Mouse (Mus musculus) ES-Bruce4 (cell line): ENCODE measurements around the gene Polr1c.

ENCODE experiments used
- CTCF ChIP-seq: IDR thresholded peaks from one replicate; pipeline ENCODE4 v1.8.1; 2011; ENCODE audit warnings: low read depth, low read length
- POLR2A ChIP-seq: IDR thresholded peaks from one replicate; pipeline ENCODE4 v1.8.1; 2011; ENCODE audit warnings: low read length; ENCODE audit not compliant: insufficient read depth

- TF ChIP-seq CTCF, result no peak
- no peak for TF ChIP-seq POLR2A
These were observed 39.8 kb upstream of the Polr1c start for GRCm38 (mm10) chr17:46287678-46288095.
